Mouse (Mus musculus) mouse trophoblast stem cell (cell line): Measurements from ENCODE around the gene Twnk.

Experiments used
- in situ Hi-C, 2 experiments: fragments of 300-500 bp; cut with MseI, MboI; formaldehyde crosslinking; loops; 2 replicates in 1 of 2; 3 replicates in 1 of 2; pipeline ENCODE4 v1.15.1; 2025

The Twnk gene

DNA sequence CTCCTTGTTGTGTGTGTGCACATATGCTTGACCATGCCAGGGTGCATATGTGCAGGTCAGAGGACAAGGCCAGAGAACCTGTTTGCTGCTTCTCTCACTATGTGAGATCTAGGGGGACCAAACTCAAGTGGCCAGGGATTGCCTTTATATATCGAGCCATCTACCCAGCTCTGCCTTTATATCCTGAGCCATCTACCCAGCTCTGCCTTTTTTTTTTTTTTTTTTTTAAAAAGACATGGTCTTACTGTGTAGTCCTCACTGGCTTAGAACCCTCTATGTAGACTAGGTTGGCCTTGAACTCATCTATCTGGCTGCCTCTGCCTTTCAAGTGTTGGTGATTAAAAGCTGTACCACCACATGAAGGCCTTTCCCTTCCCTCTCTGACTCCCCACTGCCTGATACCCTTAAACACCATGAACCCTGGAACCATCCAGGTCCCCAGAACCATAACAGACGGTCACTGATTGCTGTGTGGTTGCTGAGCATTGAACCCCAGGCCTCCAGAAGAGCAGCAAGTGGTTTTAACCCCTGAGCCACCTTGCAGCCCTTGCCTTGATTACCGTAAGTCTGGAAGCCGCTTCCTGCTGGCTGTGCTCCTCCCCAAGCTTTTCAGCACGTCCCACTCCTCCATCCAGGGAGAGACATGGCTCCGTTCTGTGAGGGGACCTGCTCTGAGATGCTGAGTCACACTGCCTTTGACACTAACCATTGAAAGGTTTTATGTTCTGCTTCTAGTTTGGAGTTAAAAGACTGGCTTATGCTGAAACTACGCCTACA is 1.5 kb upstream of the Twnk start:
- in situ Hi-C loops = no loop called here

DNA sequence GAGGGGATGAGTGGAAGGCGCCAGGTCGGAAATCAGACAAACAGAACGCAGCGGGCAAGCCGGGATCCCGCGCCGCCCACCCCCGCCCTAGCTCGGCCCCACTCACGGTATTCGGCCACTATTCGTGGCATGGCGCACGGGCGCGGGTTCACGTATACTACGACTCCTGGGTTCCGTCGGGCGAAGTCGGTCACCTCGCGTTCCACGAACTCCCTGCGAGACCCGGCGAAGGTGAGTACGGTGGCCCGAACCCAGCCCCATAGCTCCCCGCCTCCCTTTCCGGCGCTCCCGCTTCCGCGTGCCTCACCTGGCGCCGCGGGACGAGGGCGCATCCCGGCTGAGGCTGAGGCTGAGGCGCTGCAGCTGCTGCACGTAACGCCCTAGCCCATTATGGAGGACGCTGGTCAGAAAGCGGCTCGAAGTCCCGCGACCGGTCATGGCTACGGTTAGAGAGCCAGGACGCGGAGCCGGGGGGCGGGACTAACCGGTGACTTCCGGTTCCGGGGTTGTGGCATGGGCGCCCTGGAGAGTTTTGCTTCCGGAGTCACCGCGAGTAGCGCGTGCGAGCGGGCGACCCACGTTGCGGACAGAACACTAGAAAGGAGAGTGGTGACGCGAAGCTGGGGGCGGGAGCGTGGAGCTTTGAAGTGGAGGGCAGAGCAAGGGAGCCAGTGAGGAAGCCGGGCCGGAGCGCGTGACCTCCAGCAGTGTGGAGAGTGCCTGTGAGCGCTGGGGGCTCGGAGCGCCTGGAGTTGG is 672 bp downstream of the Twnk start, which contains the start of gene Mrpl43:
TSS of gene Mrpl43 (minus strand) at position 486 of the 756 bp plus-strand sequence.
- in situ Hi-C loops = no loop called here

DNA sequence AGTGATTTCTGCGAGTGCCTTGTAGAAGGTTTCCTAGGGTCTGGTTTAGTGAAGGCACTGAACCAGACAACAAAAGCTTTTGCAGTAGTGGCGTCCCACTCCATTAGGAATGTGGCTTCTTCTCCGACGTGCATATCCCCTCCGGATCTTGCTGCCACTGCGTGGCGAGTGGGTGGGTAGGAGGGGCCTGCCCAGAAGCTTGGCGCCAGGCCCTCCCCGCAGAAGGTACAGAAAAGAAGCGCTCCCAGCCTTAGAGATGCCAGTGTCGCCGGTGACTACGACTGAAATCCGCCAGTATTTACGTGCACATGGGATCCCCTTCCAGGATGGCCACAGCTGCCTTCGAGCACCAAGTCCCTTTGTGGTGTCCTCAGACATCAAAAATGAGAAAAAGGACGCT is 1.6 kb downstream of the Twnk start:
- in situ Hi-C loops = no loop called here

DNA sequence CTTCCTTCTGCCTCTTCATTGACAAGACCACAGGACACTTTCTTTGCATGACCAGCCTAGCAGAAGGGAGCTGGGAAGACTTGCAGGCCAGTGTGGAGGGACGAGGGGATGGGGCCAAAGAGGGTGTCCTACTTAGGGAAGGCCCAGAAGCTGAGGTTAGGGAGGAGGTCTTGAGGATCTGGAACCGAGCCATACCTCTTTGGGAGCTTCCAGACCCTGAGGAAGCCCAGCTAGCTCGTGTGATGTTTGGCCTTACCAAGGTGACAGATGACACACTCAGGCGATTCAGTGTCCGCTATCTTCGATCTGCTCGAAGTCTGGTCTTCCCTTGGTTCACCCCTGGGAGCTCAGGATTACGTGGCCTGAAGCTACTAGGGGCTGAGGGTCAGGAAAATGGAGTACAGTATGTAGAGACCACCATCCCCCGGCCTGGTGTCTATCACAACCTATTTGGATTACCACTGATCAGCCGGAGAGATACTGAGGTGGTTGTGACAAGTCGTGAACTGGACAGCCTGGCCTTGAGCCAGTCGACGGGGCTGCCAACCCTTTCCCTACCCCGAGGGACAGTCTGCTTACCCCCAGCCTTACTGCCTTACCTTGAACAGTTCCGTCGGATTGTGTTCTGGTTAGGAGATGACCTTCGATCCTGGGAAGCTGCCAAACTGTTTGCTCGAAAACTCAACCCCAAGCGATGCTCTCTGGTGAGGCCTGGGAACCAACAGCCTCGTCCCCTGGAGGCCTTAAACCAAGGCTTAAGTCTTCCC is 2.1 kb downstream of the Twnk start:
- in situ Hi-C loops = no loop called here

DNA sequence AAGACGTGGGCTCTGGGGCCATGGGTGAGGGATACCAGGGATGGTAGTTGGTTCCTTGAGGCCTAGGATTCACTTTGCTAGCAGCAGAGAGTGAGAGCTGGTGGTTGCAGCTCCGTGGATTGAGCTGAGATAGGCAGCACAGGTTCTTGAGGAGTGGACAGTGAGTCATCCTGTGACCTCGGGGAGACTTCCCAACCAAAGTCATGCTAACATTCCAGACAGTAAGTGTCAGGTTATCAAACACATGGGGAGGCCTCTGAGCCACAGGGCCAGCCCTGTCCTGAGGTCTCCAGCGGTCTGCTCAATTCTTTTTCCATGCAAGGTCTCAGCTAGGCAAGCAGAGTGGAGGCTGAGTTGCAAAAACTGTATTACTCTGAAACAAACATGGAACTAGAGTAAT is 5.2 kb downstream of the Twnk start:
- in situ Hi-C loops = no loop called here

DNA sequence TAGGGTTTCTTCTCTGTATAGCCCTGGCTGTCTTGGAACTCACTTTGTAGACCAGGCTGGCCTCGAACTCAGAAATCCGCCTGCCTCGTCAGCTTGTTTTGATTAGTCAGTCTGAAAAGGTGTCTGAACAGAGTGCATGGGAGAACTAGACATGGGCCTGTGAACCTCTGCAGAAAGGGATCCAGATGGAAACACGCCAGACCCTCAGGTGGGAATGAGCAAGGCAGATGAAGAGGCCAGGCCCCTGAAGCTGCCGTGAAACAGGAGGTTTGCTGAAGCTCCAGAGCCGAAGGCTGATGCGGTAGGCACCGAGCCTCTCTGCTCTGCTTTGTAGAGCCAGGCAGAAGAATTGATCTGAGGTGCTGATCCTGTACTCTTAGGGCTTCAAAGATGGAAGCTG is 6.8 kb downstream of the Twnk start:
- in situ Hi-C loops = no loop called here

DNA sequence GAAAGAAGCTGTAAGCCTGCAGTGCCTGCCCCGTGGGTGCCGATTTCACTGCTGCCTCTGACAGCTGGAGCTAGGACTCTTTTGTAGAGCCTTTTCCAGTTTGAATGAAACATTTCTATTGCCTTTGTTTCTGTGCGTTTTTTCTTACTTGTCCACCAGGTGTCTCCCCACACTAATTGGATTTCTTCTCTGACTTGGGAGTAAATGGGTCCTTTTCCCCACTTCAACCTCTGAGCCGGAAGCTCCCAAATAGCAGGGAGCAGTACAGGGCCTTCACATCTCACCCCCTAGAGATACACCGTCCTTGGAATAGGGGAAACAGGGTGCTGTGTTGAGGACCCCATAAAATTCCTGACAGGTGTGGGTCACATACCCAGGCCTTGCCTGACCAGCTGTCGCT is 7.2 kb downstream of the Twnk start:
- in situ Hi-C loops = no loop called here

DNA sequence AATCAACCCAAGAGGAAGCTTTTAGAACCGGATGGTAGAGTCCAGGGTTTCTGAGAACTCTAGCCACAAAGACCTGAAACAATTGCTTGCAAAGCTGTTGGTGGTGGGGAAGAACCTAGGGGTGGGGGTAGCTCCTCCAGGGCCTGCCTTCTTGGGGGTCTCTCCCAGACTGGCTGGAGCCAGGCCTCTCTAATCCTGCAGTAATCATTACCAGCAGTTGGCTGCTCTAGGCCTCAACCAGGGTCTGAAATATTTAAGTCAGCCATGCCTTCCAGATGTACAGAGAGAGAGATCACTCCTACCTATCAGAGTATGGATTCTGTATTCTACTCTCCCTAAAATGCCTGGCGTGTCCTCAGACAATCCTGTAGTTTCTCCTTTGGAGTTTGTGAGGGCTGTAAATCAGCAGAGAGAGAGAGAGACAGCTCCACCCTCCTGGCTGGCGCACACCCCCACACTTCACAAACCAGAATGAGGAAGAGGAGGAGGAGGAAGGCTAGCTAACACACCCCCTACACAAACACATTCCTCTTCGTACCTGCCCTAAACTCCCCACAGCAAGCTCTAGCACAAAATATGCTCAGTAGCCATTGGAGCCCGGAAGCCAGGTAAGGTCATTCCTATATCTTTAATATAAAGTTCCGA is 8.2 kb downstream of the Twnk start:
- in situ Hi-C loops = no loop called here

DNA sequence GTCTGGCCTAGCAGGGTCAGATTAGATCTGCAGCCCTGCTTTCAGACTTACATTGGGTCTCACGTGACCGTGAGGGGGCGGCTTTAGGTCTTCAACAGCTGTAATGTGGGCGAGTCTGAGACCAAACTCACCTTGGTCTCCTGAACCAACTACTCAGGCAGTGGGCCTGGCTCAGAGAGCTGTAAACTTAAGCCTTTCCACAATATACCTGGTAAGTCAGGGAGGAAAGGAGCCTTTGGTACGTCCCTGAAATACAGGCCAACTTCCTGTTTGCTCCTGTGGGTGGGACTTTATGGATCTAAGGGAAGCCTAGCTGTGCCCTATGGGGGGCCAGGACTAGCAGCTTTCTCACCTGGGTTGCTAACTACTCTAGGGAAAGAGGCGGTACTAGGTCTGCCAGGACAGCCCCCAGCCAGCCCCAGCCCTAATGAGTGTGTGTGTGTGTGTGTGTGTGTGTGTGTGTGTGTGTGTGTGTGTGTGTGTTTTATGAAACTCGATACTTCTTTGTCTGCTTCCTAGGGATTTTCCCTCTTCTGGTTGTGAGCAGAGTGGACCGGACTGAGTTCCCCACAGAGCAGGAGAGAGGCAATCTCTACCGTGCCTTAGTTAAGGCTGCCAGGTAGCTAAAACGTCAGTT is 9.0 kb downstream of the Twnk start, which contains the start of gene Lzts2:
TSS of gene Lzts2 (plus strand) at position 80 of the 637 bp plus-strand sequence.
- in situ Hi-C loops = no loop called here

DNA sequence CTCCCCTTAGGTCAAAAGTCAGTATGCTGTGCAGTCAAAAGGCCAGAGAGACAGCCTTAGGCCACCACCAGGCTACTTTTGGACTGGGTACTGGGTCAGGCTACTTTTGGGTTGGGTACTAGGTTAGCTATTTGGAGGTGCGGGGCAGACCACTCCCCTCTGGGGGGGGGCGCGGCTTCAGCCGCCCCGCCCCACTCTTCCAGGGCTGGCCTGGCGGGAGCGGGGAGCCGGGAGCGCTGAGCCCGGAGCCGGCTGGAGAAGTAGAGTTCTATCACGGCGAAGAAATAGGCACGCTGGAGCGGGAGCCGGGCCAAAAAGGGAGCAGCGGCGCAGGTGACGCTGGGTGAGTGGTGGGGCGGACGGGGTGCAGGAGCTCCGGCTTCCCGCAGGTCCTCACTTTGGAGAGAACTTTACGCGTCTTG is 9.5 kb downstream of the Twnk start:
- in situ Hi-C loops = no loop called here

DNA sequence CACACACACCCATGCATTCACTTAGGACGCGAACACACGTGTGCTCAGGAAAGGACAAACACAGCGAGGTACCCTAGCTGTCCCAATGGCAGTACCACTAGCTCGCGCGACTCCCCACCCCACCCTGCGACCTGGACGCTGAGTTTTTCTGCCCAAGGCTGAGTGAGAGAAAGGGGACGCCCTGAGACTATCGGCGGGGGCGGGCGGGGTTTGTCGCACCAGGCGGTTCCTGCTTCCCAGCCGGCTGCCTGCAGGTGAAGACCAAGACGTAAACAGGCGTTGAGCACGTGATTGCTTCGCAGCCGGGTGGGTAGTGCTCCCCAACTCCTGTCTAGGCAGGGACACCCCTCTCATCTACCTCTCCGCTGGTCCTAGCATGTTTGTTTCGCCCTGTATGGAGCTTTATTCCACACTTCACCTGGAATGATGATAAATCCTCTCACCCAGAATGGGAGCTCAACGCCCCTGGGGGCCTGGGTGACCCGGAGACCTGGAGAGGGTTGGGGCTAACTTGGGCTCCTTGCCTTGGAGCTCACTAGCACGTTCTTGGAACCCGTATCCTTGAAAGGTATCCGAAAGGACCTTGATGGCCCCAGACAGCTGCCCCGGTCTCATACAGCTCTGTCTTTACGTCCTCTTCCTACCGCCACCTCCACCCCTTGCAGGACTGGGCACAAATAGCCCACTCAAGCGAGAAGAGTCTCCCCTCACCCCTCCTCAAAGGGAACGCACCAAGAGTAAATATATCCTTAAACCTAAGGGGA is 10.2 kb downstream of the Twnk start:
- in situ Hi-C loops = no loop called here

DNA sequence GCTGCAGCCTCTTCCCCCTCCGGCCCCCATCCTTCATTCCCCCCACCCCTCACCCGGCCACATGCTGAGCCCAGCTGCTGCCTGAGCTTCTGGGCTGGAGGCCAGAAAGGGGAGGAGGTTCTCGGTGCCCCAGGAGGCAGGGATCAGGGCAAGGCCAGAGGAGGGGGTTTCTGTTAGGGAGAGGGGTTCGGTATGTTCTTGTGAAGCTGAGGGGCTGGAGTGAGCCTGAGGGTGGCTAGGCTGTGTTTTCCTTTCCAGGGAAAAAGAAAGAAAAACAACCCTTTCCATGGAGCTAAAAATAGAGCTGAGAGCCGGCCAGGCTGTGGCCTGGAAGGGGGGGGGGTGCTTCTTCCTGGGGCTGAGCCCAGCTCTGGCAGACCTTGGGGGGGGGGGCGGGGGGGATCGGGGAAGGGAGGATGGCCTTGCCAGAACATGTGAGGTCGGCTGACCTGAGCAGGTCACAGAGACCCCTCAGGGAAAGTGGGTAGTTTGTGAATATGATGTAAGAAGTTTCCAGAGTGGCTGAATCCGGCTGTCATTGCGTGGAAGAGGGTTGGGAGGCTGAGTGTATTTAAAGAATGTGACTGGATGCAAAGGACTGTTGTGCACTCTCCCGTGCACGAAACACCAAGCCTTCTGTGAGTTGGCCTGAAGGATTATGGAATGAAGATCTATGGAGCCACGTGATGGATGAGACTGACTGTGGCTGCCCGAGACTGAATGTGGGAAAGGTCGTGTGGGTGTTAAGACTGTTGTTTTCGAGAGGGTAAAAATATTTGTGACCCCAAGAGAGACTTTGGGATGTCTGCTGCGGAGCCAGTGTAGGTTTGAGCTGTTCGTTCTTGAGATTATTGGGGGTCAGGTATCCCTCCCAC is 11.1 kb downstream of the Twnk start:
- in situ Hi-C loops = no loop called here

DNA sequence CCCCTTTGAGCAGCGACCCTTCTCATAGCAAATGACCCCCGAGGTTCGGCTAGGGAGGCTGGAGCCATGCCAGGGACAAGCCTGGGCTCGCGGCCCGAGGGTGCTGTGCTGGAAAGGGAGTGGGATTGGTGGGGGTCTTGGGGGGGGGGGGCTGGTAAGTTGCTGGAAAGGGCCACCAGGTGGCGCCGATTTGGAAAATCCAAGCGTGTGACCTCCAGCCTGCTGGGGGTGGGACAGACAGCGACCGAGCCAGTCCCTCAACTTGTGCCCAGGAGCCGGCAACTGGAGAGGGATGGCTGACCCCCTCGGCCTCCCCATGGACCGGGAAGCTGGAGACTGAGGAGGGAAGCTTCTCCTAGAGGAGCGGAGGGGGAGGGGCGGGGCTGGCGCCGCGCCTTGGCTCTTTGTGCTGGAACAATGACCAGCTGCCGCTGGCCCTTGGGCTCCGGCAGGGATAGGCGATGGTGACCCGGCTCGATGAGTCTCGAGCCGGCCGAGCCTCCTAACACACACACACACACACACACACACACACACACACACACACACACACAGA is 11.8 kb downstream of the Twnk start:
- in situ Hi-C loops = no loop called here

DNA sequence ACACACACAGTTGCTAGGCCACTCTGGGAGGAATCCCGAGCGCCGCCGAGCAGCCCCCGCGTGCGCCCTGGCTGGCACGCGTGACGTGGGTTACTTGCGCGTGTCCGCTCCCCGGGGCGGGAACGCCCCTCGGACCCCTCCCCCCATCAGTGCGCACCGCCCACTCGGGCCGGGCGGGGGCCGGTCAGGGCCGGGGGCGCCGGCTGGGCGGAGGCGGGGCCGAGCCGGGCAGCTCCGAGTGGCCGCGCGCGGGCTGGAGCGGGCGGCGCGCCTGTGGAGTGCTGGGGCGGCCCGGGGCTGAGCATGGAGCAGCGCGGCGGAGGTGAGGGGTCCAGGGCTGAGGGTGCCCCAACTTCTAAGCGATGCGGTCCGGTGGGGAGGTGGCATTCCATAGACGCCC is 12.4 kb downstream of the Twnk start:
- in situ Hi-C loops = no loop called here

DNA sequence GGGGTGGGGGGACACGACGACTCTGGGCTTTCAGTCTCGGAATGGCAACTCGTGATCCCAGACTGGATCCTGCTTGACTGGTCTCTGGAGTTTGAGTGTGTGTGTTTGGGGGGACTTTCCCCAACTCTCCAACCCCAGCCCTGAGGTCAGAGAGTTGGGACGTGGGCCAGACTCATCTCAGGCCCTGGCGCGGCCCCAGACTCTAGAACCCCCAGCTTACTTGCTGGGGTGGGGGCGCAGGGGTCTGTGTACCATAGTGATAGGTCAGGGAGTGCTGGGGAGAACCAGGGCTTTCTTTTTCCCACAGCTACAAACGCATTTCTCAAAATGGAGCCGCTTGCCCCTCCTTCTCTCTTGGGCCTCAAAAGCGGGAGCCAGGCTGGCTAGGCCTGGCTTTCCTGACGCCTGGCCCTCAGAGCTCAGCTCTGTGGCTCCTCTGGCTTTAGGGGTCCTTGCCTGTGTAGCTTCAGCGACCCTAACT is 12.9 kb downstream of the Twnk start:
- in situ Hi-C loops = no loop called here

DNA sequence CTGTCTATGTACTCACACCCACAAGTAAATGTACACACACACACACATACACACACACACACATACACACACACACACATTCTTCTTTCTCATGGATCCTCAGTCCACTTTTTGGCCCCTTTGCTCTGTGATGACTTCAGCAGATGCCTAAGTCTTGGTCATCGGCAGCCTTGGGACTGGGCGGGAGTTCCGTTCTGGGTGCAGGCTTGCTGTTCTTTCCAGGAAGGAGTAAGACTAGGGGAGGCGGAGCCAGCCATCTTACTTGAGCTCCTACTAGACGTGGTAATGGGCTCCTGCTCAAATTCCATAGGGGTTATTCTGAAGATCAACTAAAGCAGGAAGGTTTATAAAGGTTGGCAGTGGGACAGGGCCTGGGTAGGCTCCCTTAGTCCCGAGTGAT is 14.9 kb downstream of the Twnk start:
- in situ Hi-C loops = no loop called here

DNA sequence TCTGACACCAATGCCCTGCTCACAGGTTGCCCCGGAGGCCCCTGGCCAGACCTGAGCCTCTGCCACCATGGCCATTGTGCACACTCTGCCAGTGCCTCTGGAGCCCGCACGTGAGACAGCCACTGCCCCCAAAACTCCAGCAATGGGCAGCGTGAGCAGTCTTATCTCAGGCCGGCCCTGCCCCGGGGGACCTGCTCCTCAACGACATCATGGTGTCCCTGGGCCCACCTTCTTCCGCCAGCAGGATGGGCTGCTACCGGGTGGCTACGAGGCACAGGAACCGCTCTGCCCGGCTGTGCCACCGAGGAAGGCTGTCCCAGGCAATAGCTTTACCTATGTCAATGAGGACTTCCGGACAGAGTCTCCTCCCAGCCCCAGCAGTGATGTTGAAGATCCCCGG is 15.9 kb downstream of the Twnk start:
- in situ Hi-C loops = no loop called here

DNA sequence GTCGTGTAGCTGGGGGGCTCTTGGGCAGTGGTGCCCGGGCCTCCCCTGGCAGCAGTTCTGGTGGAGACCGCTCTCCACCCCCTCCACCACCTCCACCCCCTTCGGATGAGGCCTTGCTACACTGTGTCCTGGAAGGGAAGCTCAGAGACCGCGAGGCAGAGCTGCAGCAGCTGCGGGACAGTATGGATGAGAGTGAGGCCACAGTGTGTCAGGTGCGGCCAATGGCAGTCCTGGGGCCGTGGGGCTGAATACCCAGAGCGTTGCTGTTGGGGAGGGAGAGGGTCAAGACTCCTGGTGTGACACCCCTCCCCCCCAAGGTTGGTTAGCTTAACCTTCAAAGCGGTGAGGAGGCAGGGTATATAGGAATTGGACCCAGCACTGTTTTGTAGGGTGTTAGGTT is 18.5 kb downstream of the Twnk start:
- in situ Hi-C loops = no loop called here

DNA sequence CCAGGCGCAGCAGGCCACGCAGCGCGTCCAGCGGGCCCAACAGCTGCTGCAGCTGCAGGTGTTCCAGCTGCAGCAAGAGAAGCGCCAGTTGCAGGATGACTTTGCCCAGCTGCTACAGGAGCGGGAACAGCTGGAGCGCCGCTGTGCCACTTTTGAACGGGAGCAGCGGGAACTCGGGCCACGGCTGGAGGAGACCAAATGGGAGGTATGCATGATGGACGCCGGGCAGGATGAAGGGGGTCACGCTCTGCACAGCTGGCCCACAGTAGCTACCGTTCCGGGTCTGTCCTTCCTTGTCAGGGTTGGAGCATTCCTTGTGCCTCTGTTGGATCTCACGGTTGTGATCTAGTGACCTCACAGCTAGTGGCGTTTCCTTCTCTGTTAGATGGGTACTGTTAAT is 19.3 kb downstream of the Twnk start:
- in situ Hi-C loops = no loop called here
